Mouse (Mus musculus): ENCODE measurements around the gene Lsm7.

- TF ChIP-seq GATA1 (IDR thresholded peaks at IDR 0.05; ENCODE audit: borderline replicate concordance, low read length) (no peak), FLI1 (IDR thresholded peaks at IDR 0.05; ENCODE audit: low read length) (no peak)
These were observed 48.5 kb downstream of the Lsm7 start for GRCm38 (mm10) chr10:80806341-80807056.
